Comparison of ENCODE assay signal across 8 mouse cellular contexts in the genomic region with DNA sequence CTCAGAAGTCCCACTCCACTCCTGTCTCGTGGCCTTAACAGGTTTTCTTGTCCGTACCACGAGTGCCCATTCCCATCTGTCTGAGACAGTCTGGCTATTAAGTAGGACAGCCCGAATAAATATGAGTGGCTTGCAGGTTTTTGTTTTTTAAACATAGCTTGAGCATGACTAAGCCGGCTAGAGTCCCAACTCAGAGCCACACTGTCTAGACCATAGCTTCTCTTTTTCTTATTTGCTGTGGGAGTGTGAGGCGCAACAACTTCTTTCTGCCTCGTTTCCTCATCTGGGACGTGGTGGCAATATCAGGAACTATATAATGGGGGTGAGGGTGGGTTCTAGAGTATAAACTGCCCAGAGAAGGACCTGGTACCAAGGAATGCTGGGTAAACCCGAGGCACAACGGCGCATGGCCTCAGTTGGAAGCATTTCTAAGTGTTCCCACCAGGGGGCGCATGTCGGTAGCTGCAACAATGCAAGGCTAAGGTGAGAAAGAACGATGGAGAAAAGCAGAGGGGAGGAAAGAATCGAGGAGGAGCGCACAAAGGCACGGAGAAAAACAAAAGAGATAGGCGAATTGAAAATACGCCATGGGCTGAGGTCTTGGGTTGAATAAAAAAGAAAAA. TPM values are rescaled to one million over a fixed set of nuclear protein-coding genes. Genes with fewer than 3 reads are reported as not detected.
DNase-seq lines count a peak whose midpoint lies in the region; ATAC-seq and TF ChIP-seq lines count a peak whose summit lies in the region.

No protein-coding gene starts in this region.

- WGBS in forebrain, embryonic 13.5 days, result 35% methylated on average over 19 of the region's 19 CpGs

- peak; percentile 65 for ATAC-seq in forebrain, embryonic 13.5 days

- H3K4me1 ChIP-seq in ES-Bruce4 (ENCODE audit: control insufficient read depth, insufficient read depth, low read length), result no peaks in the 10 kb centered on the region
- 0 out of 2 replicates have a peak, but pooled peaks cover 3% of the 10 kb centered on the region for H3K4me1 ChIP-seq in forebrain, embryonic 13.5 days

- H3K36me3 ChIP-seq in ES-Bruce4 (ENCODE audit: control insufficient read depth, insufficient read depth, low read length, poor library complexity, severe bottlenecking), result no peaks in the 10 kb centered on the region
- no peaks in the 10 kb centered on the region for H3K36me3 ChIP-seq in forebrain, embryonic 13.5 days (ENCODE audit: poor library complexity, severe bottlenecking)

- no peak overlapping the region for H3K27ac ChIP-seq in ES-Bruce4 (ENCODE audit: insufficient read depth, low read length)
- H3K27ac ChIP-seq in forebrain, embryonic 13.5 days, result no peak overlapping the region

- intact Hi-C loops in heart, postnatal 36 days (cut with DNase I), result loop anchor here (1.0 to 2.0 kb wide), 3 partner anchors 46 to 86 kb away; no protein-coding TSS in a partner anchor

- TF ChIP-seq POLR2A in ES-Bruce4 (IDR thresholded peaks at IDR 0.05; ENCODE audit: insufficient read depth, low read length), result no peak

- TF ChIP-seq CTCF in ES-Bruce4 (IDR thresholded peaks at IDR 0.05; ENCODE audit: low read depth, low read length), result peak; percentile 85

- no peak overlapping the region for H3K9ac ChIP-seq in ES-Bruce4 (ENCODE audit: low read depth, poor library complexity, severe bottlenecking)
- H3K9ac ChIP-seq in forebrain, embryonic 13.5 days, result no peak overlapping the region

- H3K9me3 ChIP-seq in ES-Bruce4 (replicated peaks; ENCODE audit: control insufficient read depth, insufficient read depth, low read length, poor library complexity, severe bottlenecking), result no peaks in the 10 kb centered on the region; the same call in 1 of the 2 replicates
- H3K9me3 ChIP-seq in forebrain, embryonic 13.5 days (replicated peaks), result no peaks in the 10 kb centered on the region

- H3K4me2 ChIP-seq in forebrain, embryonic 13.5 days, result no peak overlapping the region

- peak; percentile 56 for DNase-seq in c-Kit-positive CD71-positive TER-119-positive erythroid progenitor cells, embryonic 14.5 days (ENCODE audit: low spot score)
- DNase-seq in heart, postnatal 36 days, result peak; percentile 77 to 80
- peak; percentile 67 to 88 for DNase-seq in layer of hippocampus, adult 18-20 months (ENCODE audit: low spot score in 2 of 2)
- DNase-seq in lung, postnatal 10 days, result peak; percentile 83
- DNase-seq in retina, adult 2 months (ENCODE audit: low read depth, low spot score), result peak; percentile 20
- DNase-seq in thymus, postnatal 14 days, result peak; percentile 82

- no peaks in the 10 kb centered on the region for H3K27me3 ChIP-seq in ES-Bruce4 (ENCODE audit: control insufficient read depth, insufficient read depth, low read length, poor library complexity, severe bottlenecking)
- H3K27me3 ChIP-seq in forebrain, embryonic 13.5 days, result no peaks in the 10 kb centered on the region

- no peak for TF ChIP-seq EP300 in ES-Bruce4 (IDR thresholded peaks at IDR 0.05; ENCODE audit: insufficient read depth, low read depth, low read length)

- no peak overlapping the region for H3K4me3 ChIP-seq in ES-Bruce4 (ENCODE audit: low read depth, low read length)
- no peak overlapping the region for H3K4me3 ChIP-seq in forebrain, embryonic 13.5 days

RNA-seq across cellular contexts. Expression of gene Reg4, which starts 5.1 kb away (rescaled TPM):
- not detected in 2 replicates for polyA plus RNA-seq in ES-Bruce4 (2011; ENCODE audit: insufficient read depth, insufficient read length, low read depth, missing spikeins)
- not detected in 2 replicates for polyA plus RNA-seq in forebrain, embryonic 13.5 days (2015; fragmentation: Nextera tagmentation; extraction: Ambion mirVana)
- total RNA-seq in heart, postnatal 36 days (2021), result not detected
- total RNA-seq in layer of hippocampus, adult 18-20 months (2021), result not detected

RNA-seq across cellular contexts. Expression of gene Hmgcs2, which starts 53.1 kb away (rescaled TPM):
- polyA plus RNA-seq in ES-Bruce4 (2011; ENCODE audit: insufficient read depth, insufficient read length, low read depth, missing spikeins), result not detected in 2 replicates
- 2.0 and 2.4 TPM in 2 replicates for polyA plus RNA-seq in forebrain, embryonic 13.5 days (2015; fragmentation: Nextera tagmentation; extraction: Ambion mirVana)
- total RNA-seq in heart, postnatal 36 days (2021), result 10 to 100 TPM; 26.0 to 27.1 TPM
- 1 to 10 TPM; 7.0 to 8.8 TPM for total RNA-seq in layer of hippocampus, adult 18-20 months (2021)

Comparison
In these comparisons a context has a peak if more than half of its experiments do, and no peak if none do; other contexts are left out.
1. DNase-seq: peak in every context shown above with its lines; median percentile 83 in lung, postnatal 10 days; 82 in thymus, postnatal 14 days; 78 in heart, postnatal 36 days; 78 in layer of hippocampus, adult 18-20 months; 56 in c-Kit-positive CD71-positive TER-119-positive erythroid progenitor cells, embryonic 14.5 days; 20 in retina, adult 2 months.